Mouse (Mus musculus) limb, embryonic 12.5 days (tissue): ENCODE results near the gene Trem2. TPM values are rescaled to one million over a fixed set of nuclear protein-coding genes. Genes with fewer than 3 reads are reported as not detected.
"Not testable (repeated sequence)": the region's sequence is repeated elsewhere in the genome, so short reads cannot be mapped to it uniquely, and the experiment has no call there.

Experiments used
- ATAC-seq: fragments of 200-750 bp; cut with Nextera tagmentation; 2 replicates; pipeline ENCODE4 v1.8.0; 2017; ENCODE audit warnings: low read depth, moderate TSS enrichment; ENCODE audit not compliant: insufficient number of reproducible peaks, insufficient read depth, low FRiP score, low TSS enrichment
- H3K27ac ChIP-seq: fragments of 300-500 bp; sonication (generic); 2 replicates; pipeline ENCODE4 v1.5.1; 2016; ENCODE audit warnings: mild to moderate bottlenecking, moderate library complexity
- H3K27me3 ChIP-seq: fragments of 300-500 bp; sonication (generic); 2 replicates; pipeline ENCODE4 v1.6.1; 2016; ENCODE audit warnings: mild to moderate bottlenecking, moderate library complexity
- H3K36me3 ChIP-seq: fragments of 300-500 bp; sonication (generic); 2 replicates; pipeline ENCODE4 v1.6.1; 2016; ENCODE audit warnings: mild to moderate bottlenecking, moderate library complexity
- H3K4me1 ChIP-seq: fragments of 300-500 bp; sonication (generic); replicated peaks from 2 replicates; pipeline ENCODE4 v1.6.1; 2016
- H3K4me2 ChIP-seq: fragments of 300-500 bp; sonication (generic); 2 replicates; pipeline ENCODE4 v1.6.1; 2016; ENCODE audit warnings: mild to moderate bottlenecking, moderate library complexity
- H3K4me3 ChIP-seq: fragments of 300-500 bp; sonication (generic); replicated peaks from 2 replicates; pipeline ENCODE4 v1.5.1; 2016; ENCODE audit warnings: mild to moderate bottlenecking
- H3K9ac ChIP-seq: fragments of 300-500 bp; sonication (generic); replicated peaks from 2 replicates; pipeline ENCODE4 v1.6.1; 2016; ENCODE audit warnings: mild to moderate bottlenecking, moderate library complexity
- H3K9me3 ChIP-seq: fragments of 300-500 bp; sonication (generic); 2 replicates; pipeline ENCODE4 v1.6.1; 2016; ENCODE audit warnings: mild to moderate bottlenecking, moderate library complexity
- WGBS: fragments of 180-500 bp; shearing (Covaris S2); methylation state at CpG from one replicate; pipeline ENCODE4 v1.1.7; 2016; 5-methylcytosine and 5-hydroxymethylcytosine counted together
- polyA plus RNA-seq: library from polyadenylated mRNA; unstranded; fragments of >200 nt; fragmentation: Nextera tagmentation; extraction: Ambion mirVana; gene quantifications from 2 replicates; pipeline ENCODE4 v1.2.1, GENCODE M21; 2016

The Trem2 gene
- 1.9 and 2.0 TPM in 2 replicates for polyA plus RNA-seq

DNA sequence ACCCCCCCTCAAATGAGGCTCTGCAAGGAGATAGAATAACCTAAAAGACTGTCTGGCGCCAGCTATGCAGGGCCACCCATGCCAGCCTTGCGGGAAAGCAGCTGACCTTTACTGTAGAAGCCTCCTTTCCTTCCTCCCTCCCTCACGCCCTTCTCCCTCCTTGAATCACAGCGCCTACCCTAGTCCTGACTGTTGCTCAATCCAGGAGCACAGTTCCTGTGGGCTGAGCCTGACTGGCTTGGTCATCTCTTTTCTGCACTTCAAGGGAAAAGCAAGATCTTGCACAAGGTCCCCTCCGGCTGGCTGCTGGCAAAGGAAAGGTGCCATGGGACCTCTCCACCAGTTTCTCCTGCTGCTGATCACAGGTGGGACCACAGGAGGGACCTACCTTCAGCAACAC lies at the start of gene Trem2:
Gene Trem2, plus strand, starts transcription at position 171 of the 400 bp plus-strand sequence.
- no peak within 1 kb of the TSS for H3K4me3 ChIP-seq

DNA sequence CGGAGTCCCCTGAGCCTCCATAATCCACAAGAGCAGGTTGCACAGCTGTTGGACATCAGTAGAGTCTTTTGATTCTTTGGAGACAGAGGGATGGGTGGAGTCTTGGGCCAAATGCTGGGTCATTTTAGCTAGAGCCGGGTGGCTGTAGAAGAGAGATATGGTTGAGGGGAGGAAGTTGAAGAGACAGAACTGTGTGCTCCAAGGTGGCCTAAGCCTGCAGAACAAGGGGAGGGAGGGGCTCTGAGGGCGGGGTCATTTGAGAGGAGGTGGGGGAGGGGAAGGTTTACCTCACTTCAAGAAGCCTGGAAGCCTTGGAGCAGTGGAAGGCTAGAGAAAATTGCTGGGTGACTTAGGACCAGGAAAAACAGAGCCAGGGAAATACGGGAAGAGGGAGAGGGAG lies 47.0 kb upstream of the Trem2 start, which contains the start of gene Treml2:
Gene Treml2, plus strand, starts transcription at position 296 of the 400 bp plus-strand sequence.
- Histone ChIP-seq H3K36me3 (no peaks in the 10 kb centered on the region), H3K4me3 (no peak within 1 kb of the TSS), H3K9me3 (no peaks in the 10 kb centered on the region), H3K9ac (no peak within 1 kb of the TSS), H3K27ac (no peak within 1 kb of the TSS), H3K4me1 (no peaks in the 10 kb centered on the region; the same call in 1 of the 2 replicates), H3K4me2 (no peak within 1 kb of the TSS), H3K27me3 (no peaks in the 10 kb centered on the region; the same call in 1 of the 2 replicates)
- 25% methylated on average over 3 of the region's 4 CpGs for WGBS
- no peak for ATAC-seq

More for the DNA sequence above, at the start of gene Trem2:
- no peak for ATAC-seq
- no peaks in the 10 kb centered on the region for H3K9me3 ChIP-seq
- no peak within 1 kb of the TSS for H3K4me2 ChIP-seq
- H3K9ac ChIP-seq: no peak within 1 kb of the TSS
- no peak within 1 kb of the TSS for H3K27ac ChIP-seq
- no peaks in the 10 kb centered on the region for H3K4me1 ChIP-seq
- H3K27me3 ChIP-seq: peaks cover 7% of the 10 kb centered on the region; the same call in 1 of the 2 replicates
- H3K36me3 ChIP-seq: no peaks in the 10 kb centered on the region
- 70% methylated on average over 5 of the region's 5 CpGs for WGBS

DNA sequence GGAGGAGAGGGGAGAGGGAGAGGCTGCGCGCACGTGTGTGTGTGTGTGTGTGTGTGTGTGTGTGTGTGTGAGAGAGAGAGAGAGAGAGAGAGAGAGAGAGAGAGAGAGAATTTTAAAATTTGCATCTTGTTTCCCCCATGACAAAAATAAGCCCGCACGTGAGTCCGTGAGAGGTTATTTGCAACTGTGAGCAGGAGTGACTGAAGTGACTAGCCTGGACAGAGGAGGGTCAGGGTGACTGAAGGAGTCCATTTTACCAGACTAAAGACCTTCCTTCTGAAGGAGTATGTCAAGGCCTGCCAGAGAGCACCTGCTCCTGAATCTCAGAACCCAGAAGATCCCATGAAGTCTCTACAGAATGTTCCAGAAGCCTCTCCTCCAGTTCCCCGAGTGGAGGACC lies 46.4 kb upstream of the Trem2 start:
- Histone ChIP-seq H3K9me3 (no peaks in the 10 kb centered on the region), H3K9ac (no peak overlapping the region), H3K4me3 (no peak overlapping the region), H3K4me2 (no peak overlapping the region), H3K36me3 (no peaks in the 10 kb centered on the region), H3K4me1 (no peaks in the 10 kb centered on the region; the same call in 1 of the 2 replicates), H3K27me3 (no peaks in the 10 kb centered on the region; the same call in 1 of the 2 replicates), H3K27ac (no peak overlapping the region)
- WGBS: 46% methylated on average over 6 of the region's 7 CpGs
- no peak for ATAC-seq

DNA sequence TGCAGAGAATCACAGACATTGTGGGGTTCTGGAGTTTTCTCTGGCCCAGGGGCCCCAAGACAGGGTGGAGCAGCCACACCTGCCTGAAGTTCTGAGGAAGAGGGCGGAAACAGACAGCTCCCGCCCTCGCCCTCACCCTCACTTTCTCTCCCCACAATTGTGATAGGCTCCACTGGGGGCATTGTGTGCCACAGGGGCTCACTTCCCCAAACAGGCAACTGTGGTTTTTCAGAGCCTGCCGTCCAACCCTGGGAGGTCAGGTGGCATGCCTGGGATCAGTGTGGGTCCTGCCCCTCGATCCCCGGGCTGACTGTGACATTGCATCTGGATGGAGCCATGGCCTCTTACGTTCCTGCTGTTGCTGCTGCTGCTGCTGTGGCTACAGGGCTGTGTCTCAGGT lies 46.0 kb upstream of the Trem2 start:
- ATAC-seq: no peak
- Histone ChIP-seq H3K4me1 (no peaks in the 10 kb centered on the region; the same call in 1 of the 2 replicates), H3K9ac (no peak overlapping the region), H3K27ac (no peak overlapping the region), H3K9me3 (no peaks in the 10 kb centered on the region), H3K36me3 (no peaks in the 10 kb centered on the region), H3K27me3 (no peaks in the 10 kb centered on the region; the same call in 1 of the 2 replicates), H3K4me3 (no peak overlapping the region), H3K4me2 (no peak overlapping the region)
- 62% methylated on average over 7 of the region's 7 CpGs for WGBS

DNA sequence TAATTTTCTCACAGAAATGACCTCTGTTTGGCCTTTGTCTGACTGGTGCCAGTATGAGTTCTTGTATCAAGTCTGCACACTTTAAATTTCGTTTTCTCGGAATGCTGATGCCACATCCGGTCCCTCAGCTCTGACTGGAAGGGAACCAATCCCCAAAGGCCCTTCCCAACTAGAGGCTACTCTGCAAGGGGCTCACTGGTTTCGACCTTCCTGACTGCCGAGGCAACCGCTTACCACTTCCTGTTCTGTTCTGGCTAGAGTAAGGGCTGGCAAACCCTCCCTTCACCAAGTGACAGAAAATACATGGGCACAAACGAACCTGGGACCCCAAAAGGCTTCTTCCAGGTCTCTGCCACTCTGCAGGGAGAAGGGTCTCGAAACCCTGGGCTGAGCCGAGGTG lies 45.3 kb upstream of the Trem2 start:
- no peaks in the 10 kb centered on the region; the same call in 1 of the 2 replicates for H3K27me3 ChIP-seq
- no peaks in the 10 kb centered on the region; the same call in 1 of the 2 replicates for H3K4me1 ChIP-seq
- 76% methylated on average over 9 of the region's 9 CpGs for WGBS
- no peak overlapping the region for H3K4me3 ChIP-seq
- H3K27ac ChIP-seq: no peak overlapping the region
- no peak overlapping the region for H3K4me2 ChIP-seq
- ATAC-seq: no peak
- H3K36me3 ChIP-seq: no peaks in the 10 kb centered on the region
- H3K9ac ChIP-seq: no peak overlapping the region
- H3K9me3 ChIP-seq: no peaks in the 10 kb centered on the region

DNA sequence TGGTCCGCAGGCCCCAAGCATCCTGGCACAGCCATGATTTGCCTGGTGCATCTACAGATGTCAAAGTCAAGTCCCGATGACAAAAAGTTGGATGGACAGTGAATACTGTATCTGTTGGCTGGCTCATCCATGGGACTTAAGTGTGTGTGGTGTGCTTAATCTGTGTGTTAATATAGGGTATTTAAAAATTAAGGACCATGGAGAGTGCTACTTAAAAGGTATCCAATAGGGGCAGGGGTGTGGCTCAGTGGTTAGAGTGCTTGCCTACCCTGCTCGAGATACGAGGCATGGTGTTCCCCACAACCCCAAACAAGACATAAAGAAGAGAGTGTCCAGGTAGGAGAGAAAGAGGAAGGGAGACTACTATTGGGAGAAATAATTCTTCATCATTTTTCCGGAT lies 44.4 kb upstream of the Trem2 start:
- Histone ChIP-seq H3K36me3 (no peaks in the 10 kb centered on the region), H3K4me2 (no peak overlapping the region), H3K9ac (no peak overlapping the region), H3K27ac (no peak overlapping the region), H3K27me3 (no peaks in the 10 kb centered on the region; the same call in 1 of the 2 replicates), H3K9me3 (no peaks in the 10 kb centered on the region), H3K4me3 (no peak overlapping the region), H3K4me1 (no peaks in the 10 kb centered on the region; the same call in 1 of the 2 replicates)
- ATAC-seq: no peak
- WGBS: 85% methylated on average over 5 of the region's 5 CpGs

DNA sequence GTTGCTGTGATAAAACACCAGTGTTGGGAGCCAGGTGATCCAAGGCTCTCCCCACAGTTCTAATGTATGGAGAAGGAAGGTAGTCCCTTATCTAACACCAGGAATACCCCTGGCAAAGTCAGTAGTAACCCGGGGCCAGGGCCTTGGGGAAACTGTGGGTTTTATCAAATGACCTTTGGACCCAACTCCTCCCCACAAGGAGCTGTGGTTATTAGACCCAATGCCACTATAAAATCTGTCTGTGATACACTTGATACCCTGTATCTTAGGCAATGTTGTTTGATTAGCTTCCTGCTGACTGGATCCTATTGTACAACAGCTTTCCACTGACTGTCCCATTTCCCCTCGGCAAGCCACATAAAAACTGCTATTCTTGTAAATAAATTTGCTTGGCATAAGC lies 34.1 kb upstream of the Trem2 start:
- 74% methylated on average over 2 of the region's 2 CpGs for WGBS
- no peaks in the 10 kb centered on the region for H3K4me1 ChIP-seq
- no peak overlapping the region for H3K4me3 ChIP-seq
- H3K27me3 ChIP-seq: no peaks in the 10 kb centered on the region
- H3K4me2 ChIP-seq: no peak overlapping the region
- H3K9me3 ChIP-seq: no peaks in the 10 kb centered on the region
- H3K27ac ChIP-seq: no peak overlapping the region
- no peaks in the 10 kb centered on the region for H3K36me3 ChIP-seq
- no peak for ATAC-seq
- no peak overlapping the region for H3K9ac ChIP-seq

DNA sequence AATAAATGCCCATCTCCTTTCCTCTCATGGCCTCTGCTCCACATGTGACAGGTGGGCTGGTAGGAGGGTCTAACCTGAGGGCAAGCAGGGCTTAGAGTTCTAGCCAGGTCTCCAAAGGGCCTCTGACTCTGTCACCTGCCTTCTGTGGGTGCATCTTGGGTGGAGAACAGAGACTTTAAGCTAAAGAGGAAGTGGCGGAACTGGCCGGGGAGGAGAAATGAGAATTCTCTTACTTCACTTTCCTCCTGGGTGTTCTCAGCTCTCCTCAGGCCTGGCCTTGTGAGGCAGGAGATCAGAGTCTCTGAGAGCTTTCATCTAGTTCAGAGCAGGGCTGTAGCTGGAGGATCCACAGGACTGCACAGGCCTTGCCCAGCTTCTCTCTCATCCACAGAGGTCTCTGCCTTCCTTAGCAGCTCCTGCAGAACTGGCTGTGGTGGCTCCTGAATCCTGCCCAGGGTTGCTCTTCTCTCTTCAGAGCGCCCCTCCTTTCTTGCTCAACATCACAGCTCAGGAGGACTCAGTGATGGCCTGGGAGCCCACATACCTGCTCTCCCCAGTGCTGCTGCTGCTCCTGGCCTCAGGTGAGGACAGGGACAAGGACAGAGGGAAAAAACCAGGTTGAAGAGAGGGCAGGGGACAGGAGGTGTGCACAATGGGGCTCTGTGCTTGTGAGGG lies 30.2 kb upstream of the Trem2 start, which contains the start of gene B430306N03Rik:
Gene B430306N03Rik, plus strand, starts transcription at position 237 of the 675 bp plus-strand sequence.
- H3K36me3 ChIP-seq, H3K9ac ChIP-seq, H3K9me3 ChIP-seq, H3K27me3 ChIP-seq, H3K4me3 ChIP-seq, H3K4me2 ChIP-seq, H3K4me1 ChIP-seq, ATAC-seq, H3K27ac ChIP-seq: not testable (repeated sequence)
- WGBS: 88% methylated on average over 3 of the region's 3 CpGs

DNA sequence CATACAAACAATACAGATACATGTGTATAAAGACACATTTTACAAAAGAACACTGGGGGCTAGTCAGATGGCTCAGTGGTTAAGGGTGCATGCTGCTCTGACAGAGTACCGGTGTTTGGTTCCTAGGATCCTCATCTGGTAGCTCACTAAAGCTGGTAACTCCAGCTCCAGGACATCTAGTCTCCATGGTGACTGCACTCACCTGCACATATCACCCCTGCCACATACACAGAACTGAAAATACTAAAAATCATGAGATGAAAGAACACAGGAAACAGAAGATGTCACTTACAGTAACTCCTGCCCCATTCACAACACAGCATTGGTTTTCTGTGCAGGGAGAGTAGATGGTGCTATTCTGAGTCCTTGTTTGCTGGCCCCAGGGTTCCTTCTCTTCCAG lies 27.5 kb upstream of the Trem2 start:
- no peaks in the 10 kb centered on the region for H3K36me3 ChIP-seq
- H3K27ac ChIP-seq: no peak overlapping the region
- H3K4me3 ChIP-seq: no peak overlapping the region
- no peaks in the 10 kb centered on the region for H3K27me3 ChIP-seq
- no peaks in the 10 kb centered on the region for H3K4me1 ChIP-seq
- no peaks in the 10 kb centered on the region for H3K9me3 ChIP-seq
- WGBS: 87% methylated on average over 1 of the region's 1 CpGs
- ATAC-seq: no peak
- no peak overlapping the region for H3K4me2 ChIP-seq
- H3K9ac ChIP-seq: no peak overlapping the region

DNA sequence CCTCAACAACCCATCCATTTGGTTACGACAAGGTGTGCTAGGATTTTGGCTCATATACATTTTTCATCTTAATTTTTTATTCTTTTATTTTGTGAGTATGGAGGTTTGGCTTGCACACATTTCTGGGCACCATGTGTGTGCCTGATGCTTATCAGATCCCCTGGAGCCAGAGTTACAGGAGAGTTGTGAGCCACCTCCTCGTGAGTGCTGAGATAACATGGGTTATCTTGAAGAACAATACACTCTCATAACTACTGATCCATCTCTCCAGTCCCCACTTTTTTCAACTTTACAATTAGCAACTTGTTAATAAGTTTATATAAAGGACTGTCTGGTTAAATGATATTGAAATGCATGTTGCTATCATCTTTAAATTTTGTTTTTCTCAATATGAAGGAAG lies 24.9 kb upstream of the Trem2 start:
- H3K9ac ChIP-seq: no peak overlapping the region
- no peak overlapping the region for H3K4me3 ChIP-seq
- no peaks in the 10 kb centered on the region for H3K9me3 ChIP-seq
- H3K36me3 ChIP-seq: no peaks in the 10 kb centered on the region
- no peak overlapping the region for H3K27ac ChIP-seq
- no peak overlapping the region for H3K4me2 ChIP-seq
- H3K4me1 ChIP-seq: no peaks in the 10 kb centered on the region
- H3K27me3 ChIP-seq: no peaks in the 10 kb centered on the region
- WGBS: 85% methylated on average over 2 of the region's 2 CpGs
- ATAC-seq: no peak

DNA sequence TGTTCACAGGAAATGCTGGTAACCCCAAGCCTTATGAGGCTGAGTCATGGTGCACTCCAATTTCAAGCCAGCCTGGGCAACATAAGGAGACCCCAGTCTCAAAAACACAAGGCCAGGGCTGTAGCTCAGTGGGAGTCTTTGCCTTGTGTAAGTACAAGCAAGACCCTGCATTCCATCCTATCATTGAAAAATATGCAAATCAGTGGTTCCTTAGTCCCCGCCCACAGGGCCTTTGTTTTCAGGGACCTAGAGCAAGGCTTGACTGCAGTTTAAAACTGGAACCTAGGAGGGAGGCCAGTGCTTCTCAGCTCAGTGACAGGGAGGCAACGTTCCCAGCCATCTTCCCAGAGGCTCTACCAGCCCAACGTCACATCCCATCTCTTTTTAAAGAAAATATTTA lies 23.0 kb upstream of the Trem2 start:
- ATAC-seq: no peak
- Histone ChIP-seq H3K27me3 (no peaks in the 10 kb centered on the region), H3K4me2 (no peak overlapping the region), H3K27ac (no peak overlapping the region), H3K4me1 (no peaks in the 10 kb centered on the region), H3K4me3 (no peak overlapping the region), H3K9ac (no peak overlapping the region), H3K9me3 (no peaks in the 10 kb centered on the region), H3K36me3 (no peaks in the 10 kb centered on the region)
- 76% methylated on average over 3 of the region's 3 CpGs for WGBS

DNA sequence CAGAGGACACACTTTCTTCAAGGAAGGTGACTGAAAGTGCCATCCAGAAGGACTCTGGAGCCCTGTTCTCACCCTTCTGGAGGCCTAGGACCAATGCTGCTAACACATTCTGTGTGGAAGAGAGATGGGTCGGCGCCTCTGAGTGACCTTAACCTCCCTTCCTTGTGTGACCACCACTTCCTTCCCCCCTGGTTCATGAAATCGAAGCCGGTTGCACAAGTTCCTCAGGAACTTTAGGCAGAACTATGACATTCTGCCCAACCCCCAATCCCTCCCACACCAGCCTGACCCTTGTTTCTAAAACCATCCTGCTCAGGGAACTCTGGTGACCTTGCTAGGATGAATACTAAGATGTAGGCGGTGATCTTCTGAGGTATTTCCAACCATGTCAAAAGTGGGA lies 21.9 kb upstream of the Trem2 start:
- no peaks in the 10 kb centered on the region for H3K9me3 ChIP-seq
- no peak overlapping the region for H3K4me3 ChIP-seq
- 91% methylated on average over 5 of the region's 5 CpGs for WGBS
- ATAC-seq: no peak
- no peak overlapping the region for H3K9ac ChIP-seq
- H3K27ac ChIP-seq: no peak overlapping the region
- H3K4me2 ChIP-seq: no peak overlapping the region
- H3K36me3 ChIP-seq: no peaks in the 10 kb centered on the region
- H3K27me3 ChIP-seq: no peaks in the 10 kb centered on the region
- no peaks in the 10 kb centered on the region for H3K4me1 ChIP-seq
